Mouse (Mus musculus) MEL (cell line): Measurements from ENCODE around the gene Ccdc163.
"Not testable (repeated sequence)": the region's sequence is repeated elsewhere in the genome, so short reads cannot be mapped to it uniquely, and the experiment has no call there.

Source experiments
- BHLHE40 ChIP-seq: IDR thresholded peaks from 2 replicates; pipeline ENCODE4 v1.6.1; 2012; ENCODE audit warnings: low read depth, mild to moderate bottlenecking, inconsistent platforms, low read length, improper control_type of control experiment, borderline replicate concordance
- CTCF ChIP-seq, 3 experiments: IDR thresholded peaks in 2 of 3; conservative IDR thresholded peaks in 1 of 3; 2 replicates each; pipeline ENCODE4 v1.5.1; 2011 to 2012; ENCODE audit warnings: low read length in 3 of 3, low read depth in 2 of 3, mild to moderate bottlenecking in 2 of 3, improper control_type of control experiment in 1 of 3, inconsistent platforms in 1 of 3, mixed read lengths in 1 of 3, moderate library complexity in 1 of 3; ENCODE audit not compliant: control insufficient read depth in 1 of 3, insufficient read depth in 1 of 3, poor library complexity in 1 of 3, severe bottlenecking in 1 of 3
- E2F4 ChIP-seq: IDR thresholded peaks from 2 replicates; pipeline ENCODE4 v1.6.1; 2011; ENCODE audit warnings: low read depth, low read length, improper control_type of control experiment, borderline replicate concordance
- EP300 ChIP-seq, 2 experiments: IDR thresholded peaks; 2 replicates each; pipeline ENCODE4 v1.6.1; 2011; ENCODE audit warnings: improper control_type of control experiment in 2 of 2, low read length in 2 of 2, low read depth in 1 of 2, mild to moderate bottlenecking in 1 of 2
- ETS1 ChIP-seq: IDR thresholded peaks from 2 replicates; pipeline ENCODE4 v1.6.1; 2012; ENCODE audit warnings: low read depth, mild to moderate bottlenecking, inconsistent platforms, low read length, improper control_type of control experiment, moderate library complexity
- HCFC1 ChIP-seq: IDR thresholded peaks from 2 replicates; pipeline ENCODE4 v1.6.1; 2012; ENCODE audit warnings: low read depth, mild to moderate bottlenecking, inconsistent platforms, low read length, improper control_type of control experiment, moderate library complexity
- POLR2A ChIP-seq, 2 experiments: IDR thresholded peaks; 2 replicates each; pipeline ENCODE4 v1.6.1; 2011 to 2012; ENCODE audit warnings: low read length in 2 of 2, mild to moderate bottlenecking in 2 of 2, control low read depth in 1 of 2, improper control_type of control experiment in 1 of 2, low read depth in 1 of 2, moderate library complexity in 1 of 2; ENCODE audit not compliant: control insufficient read depth in 1 of 2, insufficient read depth in 1 of 2, poor library complexity in 1 of 2
- POLR2AphosphoS5 ChIP-seq: IDR thresholded peaks from 2 replicates; pipeline ENCODE4 v1.6.1; 2012; ENCODE audit warnings: low read depth, borderline replicate concordance, mild to moderate bottlenecking, inconsistent platforms, low read length, moderate library complexity, mixed read lengths
- TBP ChIP-seq: IDR thresholded peaks from 2 replicates; pipeline ENCODE4 v1.8.0; 2011; ENCODE audit warnings: low read depth, low read length, improper control_type of control experiment
- TCF12 ChIP-seq: IDR thresholded peaks from 2 replicates; pipeline ENCODE4 v1.6.1; 2014; ENCODE audit warnings: low read depth, mild to moderate bottlenecking, inconsistent platforms, low read length, improper control_type of control experiment, moderate library complexity
- UBTF ChIP-seq: IDR thresholded peaks from 2 replicates; pipeline ENCODE4 v1.6.1; 2012; ENCODE audit warnings: low read depth, mild to moderate bottlenecking, inconsistent platforms, low read length, improper control_type of control experiment, moderate library complexity, borderline replicate concordance; ENCODE audit not compliant: insufficient read depth
- USF2 ChIP-seq, 2 experiments: IDR thresholded peaks; 2 replicates each; pipeline ENCODE4 v1.6.1; 2011 to 2012; ENCODE audit warnings: improper control_type of control experiment in 2 of 2, low read length in 2 of 2, borderline replicate concordance in 1 of 2, inconsistent platforms in 1 of 2, low read depth in 1 of 2, mild to moderate bottlenecking in 1 of 2; ENCODE audit not compliant: insufficient read depth in 1 of 2
- ZNF384 ChIP-seq: IDR thresholded peaks from 2 replicates; pipeline ENCODE4 v1.6.1; 2012; ENCODE audit warnings: low read depth, mild to moderate bottlenecking, inconsistent platforms, low read length, improper control_type of control experiment

DNA sequence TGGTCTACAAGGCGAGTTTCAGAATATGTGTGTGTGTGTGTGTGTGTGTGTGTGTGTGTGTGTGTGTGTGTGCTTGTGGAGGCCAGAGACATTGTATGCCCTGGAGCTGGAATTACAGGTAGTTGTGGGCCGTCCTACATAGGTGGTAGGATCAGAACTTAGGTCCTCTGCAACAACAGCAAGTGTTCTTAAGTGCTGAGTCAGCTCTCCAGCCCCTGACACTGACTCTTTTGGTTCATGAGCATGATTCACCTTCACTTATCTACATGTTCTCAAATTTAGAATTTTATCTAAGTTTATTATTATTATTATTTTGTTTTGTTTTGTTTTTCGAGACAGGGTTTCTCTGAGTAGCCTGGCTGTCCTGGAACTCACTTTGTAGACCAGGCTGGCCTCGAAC lies 27.8 kb upstream of the Ccdc163 start:
- not testable (repeated sequence) for TF ChIP-seq ETS1; CTCF (IDR thresholded peaks at IDR 0.05 in 2 of 3, conservative IDR thresholded peaks at IDR 0.05 in 1 of 3; ENCODE audit: control insufficient read depth in 1 of 3, insufficient read depth in 1 of 3, low read depth in 2 of 3, low read length in 3 of 3, poor library complexity in 1 of 3, severe bottlenecking in 1 of 3); EP300 (IDR thresholded peaks at IDR 0.05; ENCODE audit: low read depth in 1 of 2, low read length in 2 of 2); UBTF; TCF12; USF2 (IDR thresholded peaks at IDR 0.05; ENCODE audit: borderline replicate concordance in 1 of 2, insufficient read depth in 1 of 2, low read depth in 1 of 2, low read length in 2 of 2); ZNF384; POLR2A (IDR thresholded peaks at IDR 0.05; ENCODE audit: control insufficient read depth in 1 of 2, insufficient read depth in 1 of 2, low read depth in 1 of 2, low read length in 2 of 2, poor library complexity in 1 of 2); HCFC1; E2F4; POLR2AphosphoS5; TBP; BHLHE40
